Mouse (Mus musculus) lung, postnatal 36 days (tissue): ENCODE results near the gene Wdr17.

ENCODE experiments used
- DNase-seq: peaks from one replicate; pipeline ENCODE4 v3.0.0; 2022; ENCODE audit warnings: mixed read lengths

Wdr17 gene

GRCm38 (mm10) chr8:54886987-54887785 is at the start of gene Wdr17:
Gene Wdr17, minus strand, starts transcription at chr8:54887184.
- no peak for DNase-seq

- DNase-seq: no peak
Observed at GRCm38 (mm10) chr8:54932306-54932705, 45.3 kb upstream of the Wdr17 start.

GRCm38 (mm10) chr8:54924936-54925335 is 38.0 kb upstream of the Wdr17 start:
- no peak for DNase-seq

- DNase-seq: no peak
Observed at GRCm38 (mm10) chr8:54922160-54922855, 35.3 kb upstream of the Wdr17 start.

- DNase-seq: no peak
Observed at GRCm38 (mm10) chr8:54917710-54918109, 30.7 kb upstream of the Wdr17 start.

- DNase-seq: no peak
Observed at GRCm38 (mm10) chr8:54912891-54913290, 25.9 kb upstream of the Wdr17 start.

- no peak for DNase-seq
Observed at GRCm38 (mm10) chr8:54899444-54899843, 12.5 kb upstream of the Wdr17 start.

GRCm38 (mm10) chr8:54894637-54895322 is 7.8 kb upstream of the Wdr17 start:
- DNase-seq: no peak

GRCm38 (mm10) chr8:54894180-54894579 is 7.2 kb upstream of the Wdr17 start:
- DNase-seq: no peak

GRCm38 (mm10) chr8:54886560-54886959 is 424 bp downstream of the Wdr17 start:
- DNase-seq: no peak

GRCm38 (mm10) chr8:54876458-54876857 is 10.5 kb downstream of the Wdr17 start:
- no peak for DNase-seq

- DNase-seq: no peak
Observed at GRCm38 (mm10) chr8:54864761-54865064, 22.3 kb downstream of the Wdr17 start.

GRCm38 (mm10) chr8:54864038-54864760 is 22.8 kb downstream of the Wdr17 start:
- no peak for DNase-seq

GRCm38 (mm10) chr8:54836029-54836959 is 50.7 kb downstream of the Wdr17 start:
- DNase-seq: no peak

GRCm38 (mm10) chr8:54829794-54830426 is 57.1 kb downstream of the Wdr17 start:
- DNase-seq: peak; percentile 20

- DNase-seq: no peak
Observed at GRCm38 (mm10) chr8:54827974-54828373, 59.0 kb downstream of the Wdr17 start.

- DNase-seq: no peak
Observed at GRCm38 (mm10) chr8:54822956-54823355, 64.0 kb downstream of the Wdr17 start.

- DNase-seq: no peak
Observed at GRCm38 (mm10) chr8:54818651-54819050, 68.3 kb downstream of the Wdr17 start.

- peak; percentile 21 for DNase-seq
Observed at GRCm38 (mm10) chr8:54808217-54808616, 78.8 kb downstream of the Wdr17 start.

- no peak for DNase-seq
Observed at GRCm38 (mm10) chr8:54806173-54806572, 80.8 kb downstream of the Wdr17 start.

- no peak for DNase-seq
Observed at GRCm38 (mm10) chr8:54792699-54793061, 94.3 kb downstream of the Wdr17 start.
